Mouse (Mus musculus) myocyte (in vitro differentiated cells): ENCODE results near the gene Pin1rt1. TPM values are rescaled to one million over a fixed set of nuclear protein-coding genes. Genes with fewer than 3 reads are reported as not detected.
A peak's percentile ranks its signal among the peaks of the same experiment; 100 is the strongest.

ENCODE experiments used
- H3K27me3 ChIP-seq: one replicate; pipeline ENCODE4 v1.6.1; 2011; ENCODE audit not compliant: control insufficient read depth, insufficient read depth, insufficient read length
- H3K36me3 ChIP-seq: one replicate; pipeline ENCODE4 v1.6.1; 2011; ENCODE audit not compliant: control insufficient read depth, insufficient read depth
- H3K4me2 ChIP-seq: one replicate; pipeline ENCODE4 v1.6.1; 2011; ENCODE audit warnings: low read depth, control low read depth
- H3K4me3 ChIP-seq: one replicate; pipeline ENCODE4 v1.5.1; 2011; ENCODE audit warnings: mild to moderate bottlenecking, control low read depth, moderate library complexity
- H3K79me2 ChIP-seq: one replicate; pipeline ENCODE4 v1.6.1; 2011; ENCODE audit not compliant: control insufficient read depth, insufficient read depth
- H3ac ChIP-seq: one replicate; pipeline ENCODE4 v1.6.1; 2011; ENCODE audit not compliant: control insufficient read depth, insufficient read length
- CEBPB ChIP-seq: IDR thresholded peaks from 2 replicates; pipeline ENCODE4 v1.6.1; 2011; ENCODE audit warnings: mild to moderate bottlenecking, moderate library complexity; ENCODE audit not compliant: poor library complexity, insufficient read depth, severe bottlenecking
- E2F4 ChIP-seq: IDR thresholded peaks from one replicate; pipeline ENCODE4 v1.6.1; 2011; ENCODE audit warnings: mild to moderate bottlenecking, control low read depth, moderate library complexity; ENCODE audit not compliant: insufficient read depth
- MAX ChIP-seq: IDR thresholded peaks from one replicate; pipeline ENCODE4 v1.6.1; 2011; ENCODE audit warnings: low read depth, mild to moderate bottlenecking, control low read depth
- MYOD1 ChIP-seq, 3 experiments: IDR thresholded peaks; one replicate each; pipeline ENCODE4 v1.6.1; 2011; ENCODE audit warnings: control low read depth in 2 of 3, low read depth in 2 of 3, mild to moderate bottlenecking in 2 of 3, moderate library complexity in 1 of 3; ENCODE audit not compliant: insufficient read length in 2 of 3, control insufficient read depth in 1 of 3
- MYOG ChIP-seq, 3 experiments: IDR thresholded peaks; one replicate each; pipeline ENCODE4 v1.6.1; 2011; ENCODE audit warnings: control low read depth in 2 of 3, low read depth in 2 of 3, mild to moderate bottlenecking in 2 of 3; ENCODE audit not compliant: insufficient read length in 2 of 3, control insufficient read depth in 1 of 3, insufficient read depth in 1 of 3
- POLR2A ChIP-seq: IDR thresholded peaks from one replicate; pipeline ENCODE4 v1.6.1; 2011; ENCODE audit warnings: low read depth, mild to moderate bottlenecking, control low read depth, moderate library complexity; ENCODE audit not compliant: insufficient read length
- POLR2AphosphoS2 ChIP-seq: IDR thresholded peaks from one replicate; pipeline ENCODE4 v1.6.1; 2011; ENCODE audit warnings: low read depth, control low read depth; ENCODE audit not compliant: insufficient read length
- REST ChIP-seq: IDR thresholded peaks from one replicate; pipeline ENCODE4 v1.6.1; 2011; ENCODE audit warnings: mild to moderate bottlenecking, control low read depth, moderate library complexity; ENCODE audit not compliant: insufficient read depth, insufficient read length
- SRF ChIP-seq: IDR thresholded peaks from one replicate; pipeline ENCODE4 v1.6.1; 2011; ENCODE audit warnings: low read depth; ENCODE audit not compliant: control insufficient read depth, insufficient read length
- TCF12 ChIP-seq: IDR thresholded peaks from one replicate; pipeline ENCODE4 v1.6.1; 2011; ENCODE audit warnings: mild to moderate bottlenecking, control low read depth; ENCODE audit not compliant: poor library complexity, insufficient read depth, severe bottlenecking
- TCF3 ChIP-seq: IDR thresholded peaks from one replicate; pipeline ENCODE4 v1.6.1; 2011; ENCODE audit warnings: low read depth, control low read depth; ENCODE audit not compliant: insufficient read length
- USF1 ChIP-seq: IDR thresholded peaks from one replicate; pipeline ENCODE4 v1.6.1; 2011; ENCODE audit warnings: low read depth, mild to moderate bottlenecking, control low read depth, moderate library complexity
- polyA plus RNA-seq: library from polyadenylated mRNA; unstranded; fragments of >200 nt; fragmentation: generic; extraction: Trizol; gene quantifications from one replicate; pipeline ENCODE4 v1.2.1, GENCODE M21; 2012; ENCODE audit warnings: missing spikeins

The Pin1rt1 gene
- polyA plus RNA-seq, 1 experiment, result not detected

- Histone ChIP-seq H3ac (no peak overlapping the region), H3K79me2 (no peaks in the 10 kb centered on the region), H3K36me3 (no peaks in the 10 kb centered on the region), H3K4me2 (no peak overlapping the region), H3K27me3 (no peaks in the 10 kb centered on the region), H3K4me3 (no peak overlapping the region)
- TF ChIP-seq REST, result no peak
- TF ChIP-seq USF1, result no peak
- TF ChIP-seq MYOG (IDR thresholded peaks at IDR 0.05; ENCODE audit: control insufficient read depth in 1 of 3, insufficient read depth in 1 of 3, insufficient read length in 2 of 3, low read depth in 2 of 3), result no peak
- no peak for TF ChIP-seq MYOD1 (IDR thresholded peaks at IDR 0.05; ENCODE audit: control insufficient read depth in 1 of 3, insufficient read length in 2 of 3, low read depth in 2 of 3)
- no peak for TF ChIP-seq POLR2A
- TF ChIP-seq MAX, result no peak
- TF ChIP-seq SRF, result no peak
- TF ChIP-seq TCF12, result no peak
- no peak for TF ChIP-seq CEBPB
- TF ChIP-seq TCF3, result no peak
These were observed 23.6 kb downstream of the Pin1rt1 start for GRCm38 (mm10) chr2:104692551-104692950.

- no peaks in the 10 kb centered on the region for H3K36me3 ChIP-seq
- H3K27me3 ChIP-seq, result no peaks in the 10 kb centered on the region
- no peak overlapping the region for H3K4me2 ChIP-seq
- no peak for TF ChIP-seq POLR2A
- TF ChIP-seq CEBPB, result no peak
- no peak for TF ChIP-seq E2F4
- H3ac ChIP-seq, result no peak overlapping the region
- no peaks in the 10 kb centered on the region for H3K79me2 ChIP-seq
- H3K4me3 ChIP-seq, result no peak overlapping the region
These were observed 25.5 kb downstream of the Pin1rt1 start for GRCm38 (mm10) chr2:104690720-104691119.

- peaks cover 1% of the 10 kb centered on the region for H3K36me3 ChIP-seq
- H3K4me2 ChIP-seq, result no peak overlapping the region
- TF ChIP-seq USF1, result no peak
- no peaks in the 10 kb centered on the region for H3K79me2 ChIP-seq
- no peak overlapping the region for H3ac ChIP-seq
- H3K4me3 ChIP-seq, result no peak overlapping the region
- H3K27me3 ChIP-seq, result no peaks in the 10 kb centered on the region
These were observed 27.5 kb downstream of the Pin1rt1 start for GRCm38 (mm10) chr2:104688724-104689123.

GRCm38 (mm10) chr2:104688321-104688720 lies 27.9 kb downstream of the Pin1rt1 start:
- Histone ChIP-seq H3K4me2 (no peak overlapping the region), H3ac (no peak overlapping the region), H3K4me3 (no peak overlapping the region), H3K27me3 (no peaks in the 10 kb centered on the region), H3K36me3 (peaks cover 3% of the 10 kb centered on the region), H3K79me2 (no peaks in the 10 kb centered on the region)
- no peak for TF ChIP-seq SRF
- no peak for TF ChIP-seq CEBPB
- no peak for TF ChIP-seq MYOD1 (IDR thresholded peaks at IDR 0.05; ENCODE audit: control insufficient read depth in 1 of 3, insufficient read length in 2 of 3, low read depth in 2 of 3)
- no peak for TF ChIP-seq E2F4
- no peak for TF ChIP-seq POLR2A
- no peak for TF ChIP-seq TCF12
- no peak for TF ChIP-seq REST
- no peak for TF ChIP-seq MYOG (IDR thresholded peaks at IDR 0.05; ENCODE audit: control insufficient read depth in 1 of 3, insufficient read depth in 1 of 3, insufficient read length in 2 of 3, low read depth in 2 of 3)
- no peak for TF ChIP-seq MAX
- TF ChIP-seq USF1, result no peak
- no peak for TF ChIP-seq TCF3
- TF ChIP-seq POLR2AphosphoS2, result no peak

GRCm38 (mm10) chr2:104687261-104687660 lies 28.9 kb downstream of the Pin1rt1 start:
- Histone ChIP-seq H3ac (no peak overlapping the region), H3K27me3 (no peaks in the 10 kb centered on the region), H3K79me2 (no peaks in the 10 kb centered on the region), H3K36me3 (peaks cover 3% of the 10 kb centered on the region), H3K4me2 (no peak overlapping the region), H3K4me3 (no peak overlapping the region)
- TF ChIP-seq MAX, result no peak
- TF ChIP-seq E2F4, result no peak
- TF ChIP-seq POLR2A, result no peak
- no peak for TF ChIP-seq POLR2AphosphoS2
- no peak for TF ChIP-seq SRF
- TF ChIP-seq MYOG (IDR thresholded peaks at IDR 0.05; ENCODE audit: control insufficient read depth in 1 of 3, insufficient read depth in 1 of 3, insufficient read length in 2 of 3, low read depth in 2 of 3), result no peak
- TF ChIP-seq USF1, result no peak
- TF ChIP-seq TCF12, result no peak
- TF ChIP-seq TCF3, result no peak
- no peak for TF ChIP-seq CEBPB
- TF ChIP-seq MYOD1 (IDR thresholded peaks at IDR 0.05; ENCODE audit: control insufficient read depth in 1 of 3, insufficient read length in 2 of 3, low read depth in 2 of 3), result no peak
- TF ChIP-seq REST, result no peak

- TF ChIP-seq CEBPB (no peak), TCF12 (no peak), POLR2AphosphoS2 (no peak), MYOD1 (IDR thresholded peaks at IDR 0.05; ENCODE audit: control insufficient read depth in 1 of 3, insufficient read length in 2 of 3, low read depth in 2 of 3) (peak in 1 of 3 experiments; percentile 8), TCF3 (no peak), MYOG (IDR thresholded peaks at IDR 0.05; ENCODE audit: control insufficient read depth in 1 of 3, insufficient read depth in 1 of 3, insufficient read length in 2 of 3, low read depth in 2 of 3) (no peak), E2F4 (no peak)
- H3K4me3 ChIP-seq, result no peak overlapping the region
- peaks cover 3% of the 10 kb centered on the region for H3K36me3 ChIP-seq
- H3ac ChIP-seq, result no peak overlapping the region
- H3K27me3 ChIP-seq, result no peaks in the 10 kb centered on the region
- H3K4me2 ChIP-seq, result peak overlapping the region; percentile 32
- H3K79me2 ChIP-seq, result no peaks in the 10 kb centered on the region
These were observed 30.8 kb downstream of the Pin1rt1 start for GRCm38 (mm10) chr2:104685418-104685817.
